Mouse (Mus musculus): ENCODE data around the gene Vmn1r204. TPM values are rescaled to one million over a fixed set of nuclear protein-coding genes. Genes with fewer than 3 reads are reported as not detected.

The Vmn1r204 gene
- not detected in 2 replicates for polyA plus RNA-seq (2012; rRNA removed; ENCODE audit: low replicate concordance)

GRCm38 (mm10) chr13:22552898-22553297 is at the start of gene Vmn1r204:
Vmn1r204 (plus strand) TSS chr13:22553198.

GRCm38 (mm10) chr13:22505281-22505680 is 47.7 kb upstream of the Vmn1r204 start, which contains the start of gene Vmn1r202:
Vmn1r202 (minus strand) TSS chr13:22505381.

GRCm38 (mm10) chr13:22517814-22518213 is 35.2 kb upstream of the Vmn1r204 start, which contains the start of gene Vmn1r203:
Vmn1r203 (plus strand) TSS chr13:22518114.

GRCm38 (mm10) chr13:22592900-22593299 is 39.9 kb downstream of the Vmn1r204 start, which contains the start of gene Vmn1r205:
Vmn1r205 (minus strand) TSS chr13:22593000.

Other genes with a start within 250 kb of the Vmn1r204 start
- gene Vmn1r197, start 228.6 kb upstream of the Vmn1r204 start, polyA plus RNA-seq (2012; rRNA removed; ENCODE audit: low replicate concordance), result not detected in 2 replicates
- gene Vmn1r198, start 202.8 kb upstream of the Vmn1r204 start, polyA plus RNA-seq (2012; rRNA removed; ENCODE audit: low replicate concordance), result not detected in 2 replicates
- not detected in 2 replicates for gene Vmn1r199, start 173.4 kb upstream of the Vmn1r204 start, polyA plus RNA-seq (2012; rRNA removed; ENCODE audit: low replicate concordance)
- gene Vmn1r200, start 162.8 kb upstream of the Vmn1r204 start, polyA plus RNA-seq (2012; rRNA removed; ENCODE audit: low replicate concordance), result not detected in 2 replicates
- gene Vmn1r201, start 81.3 kb upstream of the Vmn1r204 start, polyA plus RNA-seq (2012; rRNA removed; ENCODE audit: low replicate concordance), result not detected in 2 replicates
- gene Vmn1r202, start 47.8 kb upstream of the Vmn1r204 start, polyA plus RNA-seq (2012; rRNA removed; ENCODE audit: low replicate concordance), result not detected in 2 replicates
- gene Vmn1r203, start 35.1 kb upstream of the Vmn1r204 start, polyA plus RNA-seq (2012; rRNA removed; ENCODE audit: low replicate concordance), result not detected in 2 replicates
- gene Vmn1r205, start 39.8 kb downstream of the Vmn1r204 start, polyA plus RNA-seq (2012; rRNA removed; ENCODE audit: low replicate concordance), result not detected in 2 replicates
- not detected in 2 replicates for gene Vmn1r206, start 71.1 kb downstream of the Vmn1r204 start, polyA plus RNA-seq (2012; rRNA removed; ENCODE audit: low replicate concordance)
- not detected in 2 replicates for gene Vmn1r207-ps, start 176.4 kb downstream of the Vmn1r204 start, polyA plus RNA-seq (2012; rRNA removed; ENCODE audit: low replicate concordance)
- gene Vmn1r208, start 224.2 kb downstream of the Vmn1r204 start, polyA plus RNA-seq (2012; rRNA removed; ENCODE audit: low replicate concordance), result not detected in 2 replicates